Mouse (Mus musculus): ENCODE data around the gene Mtmr3.

- TF ChIP-seq CTCF (IDR thresholded peaks at IDR 0.05) (no peak), EP300 (IDR thresholded peaks at IDR 0.05) (no peak)
Measured at GRCm38 (mm10) chr11:4471734-4472133, 122.9 kb downstream of the Mtmr3 start.
